ENCODE assay signal across 22 mouse cellular contexts in genomic region chr2:74147193-74147592, GRCm38 (mm10).
"Had no signal": no experiment of that assay in that cellular context is flagged by ENCODE, and none has a peak within 500 bp of the region (broad histone marks: within the 10 kb centered on the region; RNA-seq: fewer than 3 reads in every experiment).

No protein-coding gene starts in this region.

- H3K27ac ChIP-seq: lung, embryonic 15.5 days; macrophage; neural tube, embryonic 13.5 days; neural tube, embryonic 15.5 days had no signal

- H3K4me3 ChIP-seq: lung, embryonic 15.5 days; megakaryocyte, embryonic 14.5 days; myocyte; neural tube, embryonic 13.5 days; neural tube, embryonic 15.5 days had no signal

- H3K9me3 ChIP-seq: lung, embryonic 15.5 days; neural tube, embryonic 13.5 days; neural tube, embryonic 15.5 days had no signal

- H3K4me1 ChIP-seq: lung, embryonic 15.5 days; megakaryocyte, embryonic 14.5 days had no signal

- H3K9ac ChIP-seq: liver, postnatal 0 days; lung, embryonic 15.5 days; neural tube, embryonic 13.5 days; neural tube, embryonic 15.5 days had no signal

- H3K36me3 ChIP-seq: lung, embryonic 15.5 days; neural tube, embryonic 13.5 days; neural tube, embryonic 15.5 days had no signal

- H3K27me3 ChIP-seq: lung, embryonic 15.5 days; megakaryocyte, embryonic 14.5 days; neural tube, embryonic 13.5 days; neural tube, embryonic 15.5 days had no signal

- H3K4me2 ChIP-seq: lung, embryonic 15.5 days; midbrain, embryonic 11.5 days; neural tube, embryonic 13.5 days; neural tube, embryonic 15.5 days had no signal

- ATAC-seq: liver, postnatal 0 days; lung, postnatal 0 days; midbrain, embryonic 16.5 days had no signal

- DNase-seq: liver, postnatal 0 days; lung, adult 2 months; lung, postnatal 14 days; lung, postnatal 36 days; midbrain, embryonic 14.5 days; retina, postnatal 1 day; right cerebral cortex, adult 18-20 months; right cerebral cortex, postnatal 25 days; right cerebral cortex, postnatal 4 days; spleen, adult 18-20 months; thymus, adult 2 months; thymus, postnatal 25 days; thymus, postnatal 4 days had no signal
